Mouse (Mus musculus): Measurements from ENCODE around the gene Mlxip.
A peak's percentile ranks its signal among the peaks of the same experiment; 100 is the strongest.

The Mlxip gene

DNA sequence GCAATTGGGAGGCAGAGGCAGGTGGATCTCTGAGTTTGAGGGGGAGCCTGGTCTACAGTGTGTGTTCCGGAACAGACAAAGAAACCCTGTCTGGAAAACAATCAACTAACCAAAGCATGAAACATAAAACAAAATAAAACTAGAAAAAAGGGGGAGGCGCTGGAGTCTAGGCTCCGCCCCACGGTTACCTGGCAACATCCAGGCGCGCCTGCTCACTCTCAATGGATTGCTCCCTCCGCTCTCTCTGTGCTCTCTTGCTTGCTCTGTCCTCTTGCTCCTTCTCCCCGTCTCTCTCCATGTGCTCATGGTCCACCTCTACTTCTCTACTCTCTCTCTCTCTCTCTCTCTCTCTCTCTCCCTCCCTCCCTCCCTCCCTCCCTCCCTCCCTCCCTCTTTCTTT lies 11.9 kb upstream of the Mlxip start:
- DNase-seq = no peak

- no peak for DNase-seq
Observed at GRCm38 (mm10) chr5:123388452-123388851, 6.1 kb upstream of the Mlxip start.

DNA sequence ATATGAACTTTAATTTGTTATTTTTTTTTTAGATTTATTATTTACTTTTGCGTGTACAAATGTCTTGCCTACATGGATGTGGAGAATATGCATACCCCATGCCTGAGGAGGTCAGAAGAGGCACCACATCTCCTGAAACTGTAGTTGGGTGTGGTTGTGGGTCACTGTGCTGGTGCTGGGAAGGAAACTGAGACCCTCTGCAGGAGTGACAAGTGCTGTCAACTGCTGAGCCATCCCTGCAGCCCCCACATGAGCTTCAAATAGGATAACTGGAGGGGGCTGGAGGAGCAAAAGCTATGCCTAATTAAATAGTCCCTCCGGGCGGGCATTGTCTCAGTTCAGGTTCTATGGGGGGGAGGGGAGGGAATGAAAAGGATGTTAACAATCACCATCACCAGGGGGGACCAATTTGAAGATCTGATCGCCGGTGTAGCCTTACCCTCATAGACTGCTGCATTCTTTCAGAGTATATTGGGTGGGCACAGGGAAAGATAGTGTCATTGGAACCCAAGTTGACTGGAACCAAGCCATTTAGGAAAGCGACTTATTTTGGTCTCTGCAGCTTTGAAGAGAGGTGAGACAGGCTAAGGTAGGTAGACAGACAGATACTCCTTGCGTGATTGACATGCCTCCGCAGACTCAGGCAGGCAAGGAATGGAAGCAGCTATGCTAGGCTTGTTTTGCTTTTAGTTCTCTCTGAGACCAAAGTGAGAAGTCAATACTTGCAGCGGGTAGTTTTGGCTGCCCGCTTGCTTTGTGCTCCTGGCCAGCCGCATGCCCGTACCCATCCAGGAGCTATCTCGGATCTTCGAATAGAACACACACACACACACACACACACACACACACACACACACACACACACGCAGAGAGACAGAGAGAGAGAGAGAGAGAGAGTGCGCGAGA lies 3.8 kb upstream of the Mlxip start:
- DNase-seq = no peak

GRCm38 (mm10) chr5:123391442-123391809 lies 3.2 kb upstream of the Mlxip start:
- DNase-seq = peak; percentile 43

DNA sequence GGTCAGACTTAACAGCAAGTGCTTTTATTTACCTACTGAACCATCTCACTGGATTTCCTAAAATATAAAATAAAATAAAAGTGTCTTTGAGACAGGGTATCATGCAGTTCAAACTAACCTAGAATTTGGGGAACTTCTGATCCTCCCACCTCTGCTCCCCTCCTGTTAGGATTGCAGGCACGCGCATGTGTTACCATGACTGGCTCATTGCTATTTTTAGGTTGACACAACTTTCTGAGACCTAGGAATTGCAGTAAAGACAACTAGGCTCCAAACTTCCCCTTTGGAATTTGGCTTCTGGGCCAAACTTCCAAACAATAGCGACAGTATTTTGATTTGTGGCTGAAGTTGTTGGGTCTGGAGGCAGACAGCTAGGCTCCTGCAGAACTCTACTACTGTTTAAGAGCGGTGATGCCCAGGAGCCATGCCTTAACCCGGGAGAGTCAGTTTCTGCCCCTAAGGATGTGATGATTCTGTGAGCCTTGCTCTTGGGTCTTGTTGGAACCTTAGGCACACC lies 754 bp upstream of the Mlxip start:
- no peak for DNase-seq

DNA sequence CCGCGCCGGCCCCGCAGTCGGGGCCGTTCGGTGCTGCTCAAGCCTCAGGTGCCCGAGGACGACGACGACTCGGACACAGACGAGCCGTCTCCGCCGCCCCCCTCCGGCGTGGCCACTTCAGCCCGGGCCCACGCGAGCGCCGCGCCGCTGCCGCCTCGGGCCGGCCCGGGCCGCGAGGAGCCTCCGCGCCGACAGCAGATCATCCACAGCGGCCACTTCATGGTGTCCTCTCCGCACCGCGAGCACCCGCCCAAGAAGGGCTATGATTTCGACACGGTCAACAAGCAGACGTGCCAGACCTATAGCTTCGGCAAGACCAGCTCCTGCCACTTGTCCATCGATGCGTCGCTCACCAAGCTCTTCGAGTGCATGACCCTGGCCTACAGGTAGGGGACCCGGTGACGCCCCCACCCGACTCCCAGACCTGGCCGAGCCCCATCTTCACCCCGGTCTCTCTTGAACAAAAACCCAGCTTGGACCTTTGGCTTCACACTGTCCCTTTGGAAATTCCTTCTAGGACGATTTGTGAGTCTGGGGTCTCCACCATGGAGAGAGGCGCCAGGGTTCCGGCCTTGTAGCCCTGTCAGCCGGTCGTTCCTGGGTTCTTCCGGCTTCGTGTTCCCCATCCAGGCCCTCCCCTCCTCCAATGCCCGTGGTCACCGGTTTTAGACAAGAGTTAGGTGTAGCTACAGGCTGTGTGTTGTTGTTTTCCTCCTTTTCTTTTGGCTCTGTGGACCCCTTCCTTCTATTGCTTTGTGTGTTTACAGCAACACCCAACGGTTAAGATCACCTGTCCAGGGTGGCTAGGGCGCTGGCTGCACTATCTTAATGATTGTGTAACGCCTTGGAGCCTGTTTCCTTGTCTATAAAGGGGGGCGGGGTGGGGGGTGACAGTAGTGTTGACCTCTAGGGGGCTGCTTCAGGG lies 621 bp downstream of the Mlxip start:
- peak; percentile 61 for DNase-seq

GRCm38 (mm10) chr5:123396901-123397464 lies 2.4 kb downstream of the Mlxip start:
- peak; percentile 73 for DNase-seq

GRCm38 (mm10) chr5:123397786-123398185 lies 3.2 kb downstream of the Mlxip start:
- DNase-seq = no peak

DNA sequence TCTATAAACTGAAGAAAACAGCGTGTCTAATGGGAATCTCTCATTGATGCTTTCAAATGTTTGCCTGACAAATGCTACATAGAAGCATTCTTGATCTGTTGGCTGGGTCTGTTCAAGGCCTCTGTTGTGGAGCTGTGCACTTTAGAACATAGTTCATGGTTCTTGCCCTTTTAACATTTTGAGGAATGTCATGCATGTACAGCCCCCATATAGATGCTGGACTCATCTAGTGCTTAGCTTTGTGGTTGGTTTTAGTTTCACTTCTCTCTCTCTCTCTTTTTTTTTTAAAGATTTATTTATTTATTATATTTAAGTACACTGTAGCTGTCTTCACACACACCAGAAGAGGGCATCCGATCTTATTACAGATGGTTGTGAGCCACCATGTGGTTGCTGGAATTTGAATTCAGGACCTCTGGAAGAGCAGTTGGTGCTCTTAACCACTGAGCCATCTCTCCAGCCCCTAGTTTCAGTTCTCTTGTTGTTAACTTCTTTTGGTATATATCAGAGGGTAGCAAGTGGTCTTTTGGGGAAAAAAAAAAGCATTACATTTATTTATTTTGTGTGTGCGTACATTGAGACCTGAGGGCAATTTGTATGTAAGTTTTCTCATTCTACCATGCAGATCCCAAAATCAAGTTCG lies 4.4 kb downstream of the Mlxip start:
- no peak for DNase-seq

GRCm38 (mm10) chr5:123404480-123404879 lies 9.9 kb downstream of the Mlxip start:
- DNase-seq = no peak

DNA sequence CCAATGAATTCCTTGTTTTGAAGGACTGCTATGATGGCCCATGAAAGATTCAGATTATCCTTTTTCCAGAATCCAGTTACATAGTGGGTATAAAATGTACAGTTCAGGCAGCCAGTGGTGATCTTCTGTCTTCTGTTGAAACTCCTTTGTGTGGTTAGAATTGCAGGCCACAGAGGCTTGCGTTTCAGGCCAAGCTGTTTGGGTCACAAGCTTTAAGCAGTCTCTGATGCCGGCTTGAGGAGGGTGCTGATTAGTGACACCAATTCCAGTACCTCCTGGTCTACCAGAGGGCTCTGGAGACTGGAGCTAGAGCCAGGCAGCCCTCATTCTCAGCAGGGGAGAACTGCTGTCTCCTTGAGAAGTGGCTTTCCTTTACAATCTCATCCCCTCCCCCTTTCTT lies 12.4 kb downstream of the Mlxip start:
- DNase-seq = no peak

- peak; percentile 49 for DNase-seq
Observed at GRCm38 (mm10) chr5:123408176-123408575, 13.6 kb downstream of the Mlxip start.

DNA sequence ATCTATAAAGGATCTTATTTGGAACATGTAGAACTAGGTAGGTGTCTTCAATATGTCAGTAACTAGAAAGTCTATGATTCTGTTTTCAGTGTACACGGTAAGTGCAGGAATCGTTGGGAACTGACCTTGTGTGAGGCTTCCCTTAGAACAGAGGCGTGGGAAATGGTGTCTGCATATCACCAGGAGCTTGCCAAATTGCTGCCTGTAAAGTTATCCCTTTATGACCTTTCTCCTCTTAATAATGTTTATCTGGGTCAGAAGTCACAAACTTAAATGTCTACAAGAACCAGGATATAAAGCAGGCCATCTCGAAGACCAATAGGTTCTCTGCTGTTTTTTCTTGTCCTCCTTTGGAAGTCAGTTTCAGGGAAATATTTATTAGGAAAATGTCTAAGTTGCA lies 17.6 kb downstream of the Mlxip start:
- DNase-seq = no peak

DNA sequence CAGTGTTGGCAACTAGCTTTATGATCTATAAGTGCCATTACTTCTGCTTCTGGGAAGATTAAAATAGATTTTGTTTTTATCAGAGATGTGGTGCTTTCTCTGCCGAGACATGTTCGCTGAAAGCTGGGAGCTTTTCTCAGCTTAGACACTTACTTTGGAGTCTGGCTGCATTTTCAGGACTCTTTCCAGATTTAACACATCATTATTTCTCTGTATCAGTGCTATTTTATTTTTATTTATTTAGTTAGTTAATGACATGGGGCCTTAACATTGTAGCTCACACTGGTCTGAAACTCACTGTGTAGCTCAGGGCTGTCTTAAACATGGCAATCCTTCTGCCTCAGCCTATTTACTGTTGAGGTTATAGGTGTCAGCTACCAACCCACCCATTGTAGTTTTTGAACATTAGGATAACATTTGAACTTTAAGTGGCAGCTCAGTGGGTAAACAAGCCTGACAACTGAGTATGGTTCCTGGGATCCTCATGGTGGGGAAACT lies 19.3 kb downstream of the Mlxip start:
- no peak for DNase-seq

- DNase-seq = no peak
Observed at GRCm38 (mm10) chr5:123416149-123416548, 21.6 kb downstream of the Mlxip start.

GRCm38 (mm10) chr5:123416566-123417518 lies 22.2 kb downstream of the Mlxip start:
- peak; percentile 31 for DNase-seq

- no peak for DNase-seq
Observed at GRCm38 (mm10) chr5:123423885-123424284, 29.3 kb downstream of the Mlxip start.

GRCm38 (mm10) chr5:123427556-123427955 lies 33.0 kb downstream of the Mlxip start:
- no peak for DNase-seq

- DNase-seq = peak; percentile 72
Observed at GRCm38 (mm10) chr5:123431524-123432304, 37.1 kb downstream of the Mlxip start.

- no peak for DNase-seq
Observed at GRCm38 (mm10) chr5:123432305-123432874, 37.8 kb downstream of the Mlxip start.

Data from cerebellum, adult 9-11 months (tissue).